ENCODE assay signal across 7 mouse cellular contexts in genomic region chr5:132074724-132075374, GRCm38 (mm10).
A peak's percentile ranks its signal among the peaks of the same experiment; 100 is the strongest.
DNase-seq lines count a peak whose midpoint lies in the region; ATAC-seq and TF ChIP-seq lines count a peak whose summit lies in the region.

No protein-coding gene starts in this region.

- peak; percentile 82 for ATAC-seq in kidney, embryonic 14.5 days (ENCODE audit: low FRiP score, low TSS enrichment)
- ATAC-seq in limb, embryonic 11.5 days (ENCODE audit: insufficient number of reproducible peaks, low FRiP score, low TSS enrichment, low read depth) = peak; percentile 73; the same call in 1 of the 2 replicates
- peak; percentile 88 for ATAC-seq in neural tube, embryonic 14.5 days (ENCODE audit: low read depth)

- no peak for TF ChIP-seq POLR2A in embryonic fibroblast, embryonic 13.5 days (IDR thresholded peaks at IDR 0.05; ENCODE audit: low read depth, low read length)

- no peaks in the 10 kb centered on the region for H3K27me3 ChIP-seq in kidney, embryonic 14.5 days (ENCODE audit: control insufficient read depth, insufficient read depth, low read length)
- H3K27me3 ChIP-seq in limb, embryonic 11.5 days (ENCODE audit: control insufficient read depth, insufficient read depth, low read length) = no peaks in the 10 kb centered on the region
- H3K27me3 ChIP-seq in neural tube, embryonic 14.5 days (ENCODE audit: control insufficient read depth, insufficient read depth, low read length) = no peaks in the 10 kb centered on the region

- DNase-seq in cerebellum, adult 9-11 months = peak; percentile 44
- peak; percentile 36 for DNase-seq in heart, adult 8-10 months (ENCODE audit: low spot score)
- DNase-seq in limb, embryonic 11.5 days (ENCODE audit: low spot score) = peak; percentile 48
- no peak for DNase-seq in thymus, postnatal 10 days (ENCODE audit: low spot score in 2 of 2)

- no peak overlapping the region for H3K9ac ChIP-seq in kidney, embryonic 14.5 days (ENCODE audit: low read depth, low read length)
- no peak overlapping the region for H3K9ac ChIP-seq in limb, embryonic 11.5 days (ENCODE audit: low read length)
- no peak overlapping the region for H3K9ac ChIP-seq in neural tube, embryonic 14.5 days (replicated peaks; ENCODE audit: low read depth, low read length)

- no peak for TF ChIP-seq CTCF in embryonic fibroblast, embryonic 13.5 days (IDR thresholded peaks at IDR 0.05; ENCODE audit: borderline replicate concordance, insufficient read depth, low read length)

- H3K4me2 ChIP-seq in kidney, embryonic 14.5 days (replicated peaks; ENCODE audit: low read depth, low read length) = peak overlapping the region; percentile 13
- H3K4me2 ChIP-seq in limb, embryonic 11.5 days (ENCODE audit: low read depth, severe bottlenecking) = peak overlapping the region; percentile 36
- H3K4me2 ChIP-seq in neural tube, embryonic 14.5 days (ENCODE audit: low read depth, low read length) = peak overlapping the region; percentile 33

- H3K4me3 ChIP-seq in embryonic fibroblast, embryonic 13.5 days (ENCODE audit: insufficient read depth, low read length) = no peak overlapping the region; the same call in 1 of the 2 replicates
- H3K4me3 ChIP-seq in kidney, embryonic 14.5 days (ENCODE audit: low read length) = peak overlapping the region; percentile 7; the same call in 1 of the 2 replicates
- H3K4me3 ChIP-seq in limb, embryonic 11.5 days (ENCODE audit: low read depth, low read length) = no peak overlapping the region
- no peak overlapping the region for H3K4me3 ChIP-seq in neural tube, embryonic 14.5 days (ENCODE audit: low read depth, low read length)

- no peaks in the 10 kb centered on the region for H3K36me3 ChIP-seq in kidney, embryonic 14.5 days (ENCODE audit: control insufficient read depth, insufficient read depth, low read length)
- H3K36me3 ChIP-seq in limb, embryonic 11.5 days (ENCODE audit: control insufficient read depth, insufficient read depth, low read length) = no peaks in the 10 kb centered on the region
- no peaks in the 10 kb centered on the region for H3K36me3 ChIP-seq in neural tube, embryonic 14.5 days (ENCODE audit: control insufficient read depth, insufficient read depth, low read length)

- peaks cover 3% of the 10 kb centered on the region; the same call in 1 of the 2 replicates for H3K4me1 ChIP-seq in embryonic fibroblast, embryonic 13.5 days (ENCODE audit: control insufficient read depth, insufficient read depth, low read length)
- peaks cover 35% of the 10 kb centered on the region for H3K4me1 ChIP-seq in kidney, embryonic 14.5 days (ENCODE audit: control insufficient read depth, insufficient read depth, low read length)
- peaks cover 37% of the 10 kb centered on the region for H3K4me1 ChIP-seq in limb, embryonic 11.5 days (ENCODE audit: control insufficient read depth, insufficient read depth, low read length)
- H3K4me1 ChIP-seq in neural tube, embryonic 14.5 days (ENCODE audit: control insufficient read depth, insufficient read depth, low read length) = peaks cover 38% of the 10 kb centered on the region

- no peaks in the 10 kb centered on the region for H3K9me3 ChIP-seq in kidney, embryonic 14.5 days (ENCODE audit: control insufficient read depth, low read length)
- no peaks in the 10 kb centered on the region for H3K9me3 ChIP-seq in limb, embryonic 11.5 days (ENCODE audit: control insufficient read depth, low read length)
- H3K9me3 ChIP-seq in neural tube, embryonic 14.5 days (ENCODE audit: control insufficient read depth, low read length) = no peaks in the 10 kb centered on the region

- peak overlapping the region; percentile 56 for H3K27ac ChIP-seq in embryonic fibroblast, embryonic 13.5 days (ENCODE audit: insufficient read depth, low read length)
- peak overlapping the region; percentile 5; the same call in 1 of the 2 replicates for H3K27ac ChIP-seq in kidney, embryonic 14.5 days (ENCODE audit: low read depth, low read length)
- peak overlapping the region; percentile 42; the same call in 1 of the 2 replicates for H3K27ac ChIP-seq in limb, embryonic 11.5 days (replicated peaks; ENCODE audit: low read depth, low read length)
- peak overlapping the region; percentile 67 for H3K27ac ChIP-seq in neural tube, embryonic 14.5 days (ENCODE audit: low read depth, low read length)

- 14% methylated on average over 19 of the region's 19 CpGs for WGBS in kidney, embryonic 14.5 days
- WGBS in limb, embryonic 11.5 days = 8% methylated on average over 19 of the region's 19 CpGs
- WGBS in neural tube, embryonic 14.5 days = 8% methylated on average over 19 of the region's 19 CpGs

Comparison
In these comparisons a context has a peak if more than half of its experiments do, and no peak if none do; other contexts are left out.
1. DNase-seq: peak in cerebellum, adult 9-11 months (single experiment), heart, adult 8-10 months (single experiment) and limb, embryonic 11.5 days (single experiment); none in thymus, postnatal 10 days (0 of 2).
2. H3K27ac ChIP-seq: peak in every context shown above with its lines; median percentile 67 in neural tube, embryonic 14.5 days; 56 in embryonic fibroblast, embryonic 13.5 days; 42 in limb, embryonic 11.5 days; 5 in kidney, embryonic 14.5 days.
3. Peak in every context shown above with its lines, with median percentiles within 50 percentile points of each other: ATAC-seq and H3K4me2 ChIP-seq.